Mouse (Mus musculus): ENCODE data around the gene Bbs9.
A peak's percentile ranks its signal among the peaks of the same experiment; 100 is the strongest.

Bbs9 gene

GRCm38 (mm10) chr9:22632800-22633485 lies 157.4 kb downstream of the Bbs9 start:
- DNase-seq (ENCODE audit: low spot score) = no peak

GRCm38 (mm10) chr9:22638502-22638901 lies 163.0 kb downstream of the Bbs9 start:
- no peak for DNase-seq (ENCODE audit: low spot score)

- peak; percentile 50 for DNase-seq (ENCODE audit: low spot score)
Measured at GRCm38 (mm10) chr9:22640683-22641431, 165.3 kb downstream of the Bbs9 start.

GRCm38 (mm10) chr9:22645844-22646390 lies 170.4 kb downstream of the Bbs9 start:
- no peak for DNase-seq (ENCODE audit: low spot score)

GRCm38 (mm10) chr9:22646461-22646860 lies 170.9 kb downstream of the Bbs9 start:
- DNase-seq (ENCODE audit: low spot score) = no peak

- DNase-seq (ENCODE audit: low spot score) = no peak
Measured at GRCm38 (mm10) chr9:22648163-22648562, 172.6 kb downstream of the Bbs9 start.

GRCm38 (mm10) chr9:22649606-22650005 lies 174.1 kb downstream of the Bbs9 start:
- peak; percentile 61 for DNase-seq (ENCODE audit: low spot score)

- peak; percentile 24 for DNase-seq (ENCODE audit: low spot score)
Measured at GRCm38 (mm10) chr9:22650781-22651180, 175.3 kb downstream of the Bbs9 start.

- DNase-seq (ENCODE audit: low spot score) = peak; percentile 22
Measured at GRCm38 (mm10) chr9:22651619-22652018, 176.1 kb downstream of the Bbs9 start.

GRCm38 (mm10) chr9:22654726-22655393 lies 179.3 kb downstream of the Bbs9 start:
- DNase-seq (ENCODE audit: low spot score) = peak; percentile 36

GRCm38 (mm10) chr9:22657216-22657615 lies 181.7 kb downstream of the Bbs9 start:
- peak; percentile 49 for DNase-seq (ENCODE audit: low spot score)

GRCm38 (mm10) chr9:22665155-22665554 lies 189.6 kb downstream of the Bbs9 start:
- DNase-seq (ENCODE audit: low spot score) = no peak

- no peak for DNase-seq (ENCODE audit: low spot score)
Measured at GRCm38 (mm10) chr9:22672937-22673336, 197.4 kb downstream of the Bbs9 start.

GRCm38 (mm10) chr9:22677132-22677829 lies 201.8 kb downstream of the Bbs9 start:
- DNase-seq (ENCODE audit: low spot score) = no peak

GRCm38 (mm10) chr9:22677997-22678396 lies 202.5 kb downstream of the Bbs9 start:
- no peak for DNase-seq (ENCODE audit: low spot score)

GRCm38 (mm10) chr9:22678496-22678895 lies 203.0 kb downstream of the Bbs9 start:
- DNase-seq (ENCODE audit: low spot score) = no peak

- no peak for DNase-seq (ENCODE audit: low spot score)
Measured at GRCm38 (mm10) chr9:22679485-22679884, 204.0 kb downstream of the Bbs9 start.

- DNase-seq (ENCODE audit: low spot score) = no peak
Measured at GRCm38 (mm10) chr9:22680031-22680430, 204.5 kb downstream of the Bbs9 start.

- no peak for DNase-seq (ENCODE audit: low spot score)
Measured at GRCm38 (mm10) chr9:22680484-22680883, 205.0 kb downstream of the Bbs9 start.

GRCm38 (mm10) chr9:22683786-22684185 lies 208.3 kb downstream of the Bbs9 start:
- no peak for DNase-seq (ENCODE audit: low spot score)

GRCm38 (mm10) chr9:22686765-22687472 lies 211.4 kb downstream of the Bbs9 start:
- DNase-seq (ENCODE audit: low spot score) = no peak
